Mouse (Mus musculus) hindbrain, embryonic 10.5 days (tissue): Measurements from ENCODE around the gene Fcgr3. TPM values are rescaled to one million over a fixed set of nuclear protein-coding genes. Genes with fewer than 3 reads are reported as not detected.

Experiments used
- DNase-seq: peaks from one replicate; pipeline ENCODE4 v3.0.0-alpha.2; 2017; ENCODE audit warnings: low spot score
- H3K27ac ChIP-seq: fragments of 300-500 bp; sonication (generic); 2 replicates; pipeline ENCODE4 v1.5.1; 2016; ENCODE audit warnings: mild to moderate bottlenecking, moderate library complexity
- H3K27me3 ChIP-seq: fragments of 300-500 bp; sonication (generic); 2 replicates; pipeline ENCODE4 v1.6.1; 2016; ENCODE audit warnings: mild to moderate bottlenecking; ENCODE audit not compliant: poor library complexity, insufficient read depth, severe bottlenecking
- H3K36me3 ChIP-seq: fragments of 300-500 bp; sonication (generic); 2 replicates; pipeline ENCODE4 v1.6.1; 2016; ENCODE audit warnings: mild to moderate bottlenecking, moderate library complexity
- H3K4me1 ChIP-seq: fragments of 300-500 bp; sonication (generic); replicated peaks from 2 replicates; pipeline ENCODE4 v1.6.1; 2016; ENCODE audit warnings: mild to moderate bottlenecking
- H3K4me3 ChIP-seq: fragments of 300-500 bp; sonication (generic); 2 replicates; pipeline ENCODE4 v1.5.1; 2016; ENCODE audit warnings: mild to moderate bottlenecking, moderate library complexity
- H3K9me3 ChIP-seq: fragments of 300-500 bp; sonication (generic); 2 replicates; pipeline ENCODE4 v1.6.1; 2016; ENCODE audit warnings: mild to moderate bottlenecking, moderate library complexity
- WGBS: fragments of 180-500 bp; shearing (Covaris S2); methylation state at CpG from one replicate; pipeline ENCODE4 v1.1.7; 2016; 5-methylcytosine and 5-hydroxymethylcytosine counted together
- polyA plus RNA-seq: library from polyadenylated mRNA; unstranded; fragments of >200 nt; fragmentation: Nextera tagmentation; extraction: Ambion mirVana; gene quantifications from 2 replicates; pipeline ENCODE4 v1.2.1, GENCODE M21; 2016

The Fcgr3 gene
- polyA plus RNA-seq, 1 experiment from 2014 or later, result 7.6 TPM

GRCm38 (mm10) chr1:171039880-171040279 lies 24.9 kb downstream of the Fcgr3 start:
- H3K27ac ChIP-seq, result no peak overlapping the region
- peaks cover 24% of the 10 kb centered on the region for H3K27me3 ChIP-seq
- no peaks in the 10 kb centered on the region for H3K36me3 ChIP-seq
- peaks cover 12% of the 10 kb centered on the region for H3K4me1 ChIP-seq
- H3K4me3 ChIP-seq, result no peak overlapping the region
- 88% methylated on average over 7 of the region's 7 CpGs for WGBS
- H3K9me3 ChIP-seq, result no peaks in the 10 kb centered on the region
- DNase-seq, result no peak

GRCm38 (mm10) chr1:171039135-171039534 lies 25.6 kb downstream of the Fcgr3 start:
- no peak for DNase-seq
- peaks cover 20% of the 10 kb centered on the region for H3K4me1 ChIP-seq
- no peaks in the 10 kb centered on the region for H3K36me3 ChIP-seq
- peaks cover 30% of the 10 kb centered on the region for H3K27me3 ChIP-seq
- no peaks in the 10 kb centered on the region for H3K9me3 ChIP-seq
- no peak overlapping the region for H3K27ac ChIP-seq
- no peak overlapping the region for H3K4me3 ChIP-seq
- 78% methylated on average over 6 of the region's 6 CpGs for WGBS

GRCm38 (mm10) chr1:171037861-171038721 lies 26.6 kb downstream of the Fcgr3 start:
- Histone ChIP-seq H3K27me3 (peaks cover 35% of the 10 kb centered on the region), H3K9me3 (no peaks in the 10 kb centered on the region), H3K4me3 (peak overlapping the region; percentile 91), H3K27ac (peak overlapping the region; percentile 84), H3K36me3 (no peaks in the 10 kb centered on the region), H3K4me1 (peaks cover 25% of the 10 kb centered on the region)
- DNase-seq, result peak; percentile 91
- WGBS, result under 1% methylated on average over 47 of the region's 47 CpGs

GRCm38 (mm10) chr1:171036550-171037324 lies 28.0 kb downstream of the Fcgr3 start:
- Histone ChIP-seq H3K27me3 (peaks cover 49% of the 10 kb centered on the region), H3K36me3 (no peaks in the 10 kb centered on the region), H3K9me3 (no peaks in the 10 kb centered on the region), H3K27ac (no peak overlapping the region), H3K4me1 (peaks cover 31% of the 10 kb centered on the region), H3K4me3 (peak overlapping the region; percentile 91)
- 4% methylated on average over 22 of the region's 22 CpGs for whole genome bisulfite sequencing
- peak; percentile 52 for DNase-seq

GRCm38 (mm10) chr1:171035611-171036010 lies 29.1 kb downstream of the Fcgr3 start:
- Histone ChIP-seq H3K27me3 (peaks cover 60% of the 10 kb centered on the region), H3K4me1 (peaks cover 31% of the 10 kb centered on the region), H3K4me3 (peak overlapping the region; percentile 67; the same call in 1 of the 2 replicates), H3K9me3 (no peaks in the 10 kb centered on the region), H3K36me3 (no peaks in the 10 kb centered on the region), H3K27ac (no peak overlapping the region)
- DNase-seq, result no peak
- WGBS, result 58% methylated on average over 11 of the region's 11 CpGs

GRCm38 (mm10) chr1:171034201-171034600 lies 30.5 kb downstream of the Fcgr3 start:
- H3K27me3 ChIP-seq, result peaks cover 64% of the 10 kb centered on the region

GRCm38 (mm10) chr1:171033756-171034155 lies 31.0 kb downstream of the Fcgr3 start:
- Histone ChIP-seq H3K27me3 (peaks cover 64% of the 10 kb centered on the region), H3K4me3 (peak overlapping the region; percentile 67), H3K4me1 (peaks cover 31% of the 10 kb centered on the region), H3K27ac (no peak overlapping the region), H3K9me3 (no peaks in the 10 kb centered on the region), H3K36me3 (no peaks in the 10 kb centered on the region)
- under 1% methylated on average over 20 of the region's 20 CpGs for WGBS
- DNase-seq, result peak; percentile 86

More at GRCm38 (mm10) chr1:171034201-171034600, 30.5 kb downstream of the Fcgr3 start:
- no peaks in the 10 kb centered on the region for H3K9me3 ChIP-seq
- no peak overlapping the region for H3K27ac ChIP-seq
- 7% methylated on average over 11 of the region's 11 CpGs for WGBS
- no peaks in the 10 kb centered on the region for H3K36me3 ChIP-seq
- peak overlapping the region; percentile 67 for H3K4me3 ChIP-seq
- peaks cover 31% of the 10 kb centered on the region for H3K4me1 ChIP-seq
- peak; percentile 22 for DNase-seq

GRCm38 (mm10) chr1:171033196-171033595 lies 31.5 kb downstream of the Fcgr3 start:
- no peak overlapping the region for H3K27ac ChIP-seq
- H3K4me1 ChIP-seq, result peaks cover 31% of the 10 kb centered on the region
- peak overlapping the region; percentile 67 for H3K4me3 ChIP-seq
- no peaks in the 10 kb centered on the region for H3K9me3 ChIP-seq
- WGBS, result under 1% methylated on average over 16 of the region's 16 CpGs
- H3K27me3 ChIP-seq, result peaks cover 64% of the 10 kb centered on the region
- DNase-seq, result no peak
- H3K36me3 ChIP-seq, result no peaks in the 10 kb centered on the region

- Histone ChIP-seq H3K9me3 (no peaks in the 10 kb centered on the region), H3K4me1 (peaks cover 31% of the 10 kb centered on the region), H3K36me3 (no peaks in the 10 kb centered on the region), H3K27me3 (peaks cover 64% of the 10 kb centered on the region), H3K27ac (no peak overlapping the region), H3K4me3 (peak overlapping the region; percentile 67)
- no peak for DNase-seq
- WGBS, result 6% methylated on average over 10 of the region's 10 CpGs
These were observed 32.0 kb downstream of the Fcgr3 start for GRCm38 (mm10) chr1:171032691-171033090.

GRCm38 (mm10) chr1:171031752-171032151 lies 33.0 kb downstream of the Fcgr3 start:
- no peak for DNase-seq
- Histone ChIP-seq H3K36me3 (no peaks in the 10 kb centered on the region), H3K27me3 (peaks cover 64% of the 10 kb centered on the region), H3K27ac (no peak overlapping the region), H3K4me1 (peaks cover 31% of the 10 kb centered on the region), H3K9me3 (no peaks in the 10 kb centered on the region), H3K4me3 (no peak overlapping the region)
- 87% methylated on average over 3 of the region's 3 CpGs for WGBS

- Histone ChIP-seq H3K4me1 (no peaks in the 10 kb centered on the region), H3K9me3 (no peaks in the 10 kb centered on the region), H3K36me3 (no peaks in the 10 kb centered on the region), H3K27ac (no peak overlapping the region), H3K27me3 (no peaks in the 10 kb centered on the region), H3K4me3 (no peak overlapping the region)
- no peak for DNase-seq
- 82% methylated on average over 7 of the region's 7 CpGs for WGBS
These were observed 45.3 kb downstream of the Fcgr3 start for GRCm38 (mm10) chr1:171019311-171019950.

GRCm38 (mm10) chr1:171018737-171019136 lies 46.0 kb downstream of the Fcgr3 start, which contains the start of gene Fcgr4:
Fcgr4 (plus strand) TSS chr1:171018920.
- WGBS, result 86% methylated on average over 2 of the region's 2 CpGs
- Histone ChIP-seq H3K36me3 (no peaks in the 10 kb centered on the region), H3K4me3 (no peak within 1 kb of the TSS)

More at GRCm38 (mm10) chr1:171018737-171019136, 46.0 kb downstream of the Fcgr3 start, which contains the start of gene Fcgr4:
- no peaks in the 10 kb centered on the region for H3K9me3 ChIP-seq
- H3K27me3 ChIP-seq, result no peaks in the 10 kb centered on the region
- no peak within 1 kb of the TSS for H3K27ac ChIP-seq
- no peak for DNase-seq
- no peaks in the 10 kb centered on the region for H3K4me1 ChIP-seq
